Mouse (Mus musculus): Measurements from ENCODE around the gene Masp1. TPM values are rescaled to one million over a fixed set of nuclear protein-coding genes. Genes with fewer than 3 reads are reported as not detected.

Gene Masp1
- total and polyA plus RNA-seq, 2 experiments from 2014 or later, result 6.6 to 9.8 TPM

DNA sequence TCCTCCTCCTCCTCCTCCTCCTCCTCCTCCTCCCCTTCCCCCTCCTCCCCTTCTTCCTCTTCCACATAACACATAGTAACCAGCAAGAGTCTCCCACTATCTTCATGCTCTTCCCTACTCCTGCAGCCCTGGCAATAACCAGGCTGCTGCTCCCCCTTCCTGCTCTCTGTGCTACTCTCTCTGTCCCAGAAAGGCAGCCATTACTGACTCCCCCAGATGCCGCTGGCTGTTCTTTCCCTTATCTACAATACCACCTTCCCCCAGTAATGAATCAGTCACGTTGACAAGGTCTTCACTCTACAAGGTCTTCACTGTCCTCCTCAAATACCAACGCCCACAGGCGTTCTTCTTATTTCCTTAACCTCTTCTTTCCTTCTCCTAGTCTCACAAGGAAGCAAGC lies 119.2 kb downstream of the Masp1 start:
- ATAC-seq (ENCODE audit: insufficient read depth, low read depth) (no peak), DNase-seq (ENCODE audit: low spot score) (no peak)
- Histone ChIP-seq H3K4me2 (ENCODE audit: low read depth, low read length) (no peak overlapping the region), H3K4me1 (ENCODE audit: control insufficient read depth, insufficient read depth) (no peaks in the 10 kb centered on the region), H3K27ac (ENCODE audit: low read depth) (no peak overlapping the region), H3K9me3 (replicated peaks; ENCODE audit: control insufficient read depth, low read length) (no peaks in the 10 kb centered on the region), H3K4me3 (ENCODE audit: low read depth, low read length) (no peak overlapping the region), H3K9ac (replicated peaks; ENCODE audit: low read depth, low read length) (no peak overlapping the region), H3K27me3 (ENCODE audit: control insufficient read depth, insufficient read depth, low read length) (no peaks in the 10 kb centered on the region), H3K36me3 (replicated peaks; ENCODE audit: control insufficient read depth, insufficient read depth, low read length) (no peaks in the 10 kb centered on the region)
- TF ChIP-seq CTCF (IDR thresholded peaks at IDR 0.05; ENCODE audit: low read depth) (no peak), EP300 (IDR thresholded peaks at IDR 0.05; ENCODE audit: low read depth) (no peak)
- WGBS, result 35% methylated on average over 4 of the region's 4 CpGs

Other genes starting within 250 kb of the Masp1 start
- gene Rtp1, start 91.7 kb downstream of the Masp1 start, total RNA-seq (2014; rRNA removed; ENCODE audit: low replicate concordance), result not detected in 2 replicates
- gene Rtp1, start 91.7 kb downstream of the Masp1 start, polyA plus RNA-seq (2015; fragmentation: Nextera tagmentation; extraction: Ambion mirVana), result not detected in 2 replicates
- 9.8 and 42.1 TPM in 2 replicates for gene Rtp4, start 524 bp downstream of the Masp1 start, total RNA-seq (2014; rRNA removed; ENCODE audit: low replicate concordance)
- 12.7 and 16.9 TPM in 2 replicates for gene Rtp4, start 524 bp downstream of the Masp1 start, polyA plus RNA-seq (2015; fragmentation: Nextera tagmentation; extraction: Ambion mirVana)

All from heart, postnatal 0 days (tissue).